Mouse (Mus musculus) lung, embryonic 16.5 days (tissue): ENCODE results near the gene Cped1. TPM values are rescaled to one million over a fixed set of nuclear protein-coding genes. Genes with fewer than 3 reads are reported as not detected.
A peak's percentile ranks its signal among the peaks of the same experiment; 100 is the strongest.

Experiments used
- ATAC-seq: fragments of 200-750 bp; cut with Nextera tagmentation; 2 replicates; pipeline ENCODE4 v1.8.0; 2017; ENCODE audit warnings: low read depth, mild to moderate bottlenecking, moderate library complexity
- H3K27ac ChIP-seq: fragments of 300-500 bp; sonication (generic); 2 replicates; pipeline ENCODE4 v1.5.1; 2014; ENCODE audit warnings: mild to moderate bottlenecking, control low read depth, low read length
- H3K27me3 ChIP-seq: fragments of 300-500 bp; sonication (generic); 2 replicates; pipeline ENCODE4 v1.6.1; 2014; ENCODE audit warnings: low read depth, low read length, mixed read lengths; ENCODE audit not compliant: control insufficient read depth, insufficient read depth
- H3K36me3 ChIP-seq: fragments of 300-500 bp; sonication (generic); 2 replicates; pipeline ENCODE4 v1.6.1; 2014; ENCODE audit warnings: low read length; ENCODE audit not compliant: control insufficient read depth, insufficient read depth
- H3K4me1 ChIP-seq: fragments of 300-500 bp; sonication (generic); replicated peaks from 2 replicates; pipeline ENCODE4 v1.6.1; 2014; ENCODE audit warnings: low read length, mixed read lengths; ENCODE audit not compliant: control insufficient read depth, insufficient read depth
- H3K4me2 ChIP-seq: fragments of 300-500 bp; sonication (generic); 2 replicates; pipeline ENCODE4 v1.6.1; 2014; ENCODE audit warnings: low read depth, low read length, control low read depth
- H3K4me3 ChIP-seq: fragments of 300-500 bp; sonication (generic); 2 replicates; pipeline ENCODE4 v1.5.1; 2014; ENCODE audit warnings: mild to moderate bottlenecking, low read length, control low read depth
- H3K9ac ChIP-seq: fragments of 300-500 bp; sonication (generic); 2 replicates; pipeline ENCODE4 v1.6.1; 2014; ENCODE audit warnings: low read length, control low read depth
- H3K9me3 ChIP-seq: fragments of 300-500 bp; sonication (generic); 2 replicates; pipeline ENCODE4 v1.6.1; 2016; ENCODE audit warnings: low read length; ENCODE audit not compliant: control insufficient read depth
- WGBS: fragments of 180-500 bp; shearing (Covaris S2); extraction: QIAGEN DNeasy Blood & Tissue Kit; methylation state at CpG from one replicate; pipeline ENCODE4 v1.1.7; 2014; 5-methylcytosine and 5-hydroxymethylcytosine counted together
- polyA plus RNA-seq: library from polyadenylated mRNA; unstranded; fragments of >200 nt; fragmentation: Nextera tagmentation; extraction: Ambion mirVana; gene quantifications from 2 replicates; pipeline ENCODE4 v1.2.1, GENCODE M21; 2015

Gene Cped1
- polyA plus RNA-seq, 1 experiment from 2014 or later, result 21.9 TPM

DNA sequence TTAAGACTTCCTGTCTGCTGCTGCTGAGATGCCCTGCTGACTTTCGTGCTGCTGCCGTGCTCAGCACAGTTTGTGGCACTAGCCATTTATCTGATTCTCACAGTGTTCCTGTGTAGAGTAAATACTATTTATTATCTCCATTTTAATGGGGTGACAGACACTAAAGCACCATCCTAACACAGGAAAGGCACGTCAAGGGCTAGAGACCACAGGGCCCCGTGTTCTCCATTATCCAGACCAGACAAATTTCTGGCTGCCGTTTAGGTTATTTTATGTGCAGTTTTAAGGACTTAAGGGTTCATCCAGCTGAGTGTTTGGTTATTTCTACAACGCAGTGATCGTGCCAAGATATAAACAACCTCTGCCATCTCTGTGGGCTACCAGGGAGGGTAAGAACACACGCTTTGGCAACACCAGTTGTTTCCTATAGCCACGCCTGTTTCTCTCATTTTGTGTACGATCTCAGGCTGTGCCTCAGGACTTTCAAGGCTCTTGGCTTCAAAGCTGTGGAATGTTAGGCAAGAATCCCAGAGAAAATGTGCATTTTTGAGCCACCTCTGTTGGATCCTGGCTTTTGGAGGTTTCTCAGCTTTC is 149.4 kb downstream of the Cped1 start:
- WGBS, result 33% methylated on average over 10 of the region's 10 CpGs
- no peaks in the 10 kb centered on the region; the same call in 1 of the 2 replicates for H3K4me1 ChIP-seq
- no peak overlapping the region for H3K9ac ChIP-seq
- ATAC-seq, result peak; percentile 78
- H3K9me3 ChIP-seq, result no peaks in the 10 kb centered on the region
- no peaks in the 10 kb centered on the region for H3K36me3 ChIP-seq
- H3K27ac ChIP-seq, result no peak overlapping the region
- no peak overlapping the region for H3K4me2 ChIP-seq
- H3K4me3 ChIP-seq, result no peak overlapping the region
- H3K27me3 ChIP-seq, result no peaks in the 10 kb centered on the region

GRCm38 (mm10) chr6:22136805-22137204 is 151.1 kb downstream of the Cped1 start:
- Histone ChIP-seq H3K9me3 (no peaks in the 10 kb centered on the region), H3K4me3 (no peak overlapping the region), H3K27ac (no peak overlapping the region), H3K4me1 (no peaks in the 10 kb centered on the region; the same call in 1 of the 2 replicates), H3K4me2 (no peak overlapping the region), H3K9ac (no peak overlapping the region), H3K27me3 (no peaks in the 10 kb centered on the region), H3K36me3 (no peaks in the 10 kb centered on the region)
- WGBS, result 53% methylated on average over 10 of the region's 10 CpGs
- no peak for ATAC-seq

DNA sequence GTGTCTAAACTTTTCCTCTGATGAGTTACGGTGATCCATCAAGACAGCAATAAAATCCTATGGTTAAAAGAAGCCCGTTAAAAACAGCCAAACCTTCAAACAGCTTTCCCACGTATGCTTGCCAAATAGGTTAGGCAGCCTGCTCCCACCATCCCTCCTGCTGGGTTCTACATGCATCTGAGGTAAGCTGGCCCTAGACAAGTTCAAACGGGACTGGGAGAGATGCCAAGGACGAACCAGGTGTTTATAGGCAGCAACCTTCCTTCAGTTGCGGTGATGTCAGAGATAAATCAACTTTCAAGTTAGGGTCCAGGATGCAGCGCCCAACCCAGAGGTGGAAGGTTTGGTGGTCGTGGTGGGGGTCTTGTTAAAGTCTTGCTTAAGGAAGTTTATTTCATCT is 155.1 kb downstream of the Cped1 start:
- Histone ChIP-seq H3K36me3 (no peaks in the 10 kb centered on the region; the same call in 1 of the 2 replicates), H3K9me3 (no peaks in the 10 kb centered on the region), H3K27ac (no peak overlapping the region), H3K9ac (no peak overlapping the region), H3K4me1 (no peaks in the 10 kb centered on the region), H3K4me3 (no peak overlapping the region), H3K4me2 (no peak overlapping the region), H3K27me3 (no peaks in the 10 kb centered on the region)
- ATAC-seq, result no peak
- WGBS, result 62% methylated on average over 8 of the region's 8 CpGs

GRCm38 (mm10) chr6:22147236-22147635 is 161.5 kb downstream of the Cped1 start:
- Histone ChIP-seq H3K4me3 (no peak overlapping the region), H3K27ac (no peak overlapping the region), H3K36me3 (peaks cover 2% of the 10 kb centered on the region; the same call in 1 of the 2 replicates), H3K9me3 (no peaks in the 10 kb centered on the region), H3K27me3 (no peaks in the 10 kb centered on the region), H3K4me1 (no peaks in the 10 kb centered on the region), H3K4me2 (no peak overlapping the region), H3K9ac (no peak overlapping the region)
- no peak for ATAC-seq
- 86% methylated on average over 4 of the region's 4 CpGs for WGBS

- WGBS, result 66% methylated on average over 2 of the region's 2 CpGs
- H3K9ac ChIP-seq, result no peak overlapping the region
- H3K4me2 ChIP-seq, result no peak overlapping the region
- no peak overlapping the region for H3K4me3 ChIP-seq
- H3K27me3 ChIP-seq, result no peaks in the 10 kb centered on the region
- H3K9me3 ChIP-seq, result no peaks in the 10 kb centered on the region
- no peak overlapping the region for H3K27ac ChIP-seq
- peaks cover 4% of the 10 kb centered on the region; the same call in 1 of the 2 replicates for H3K36me3 ChIP-seq
- no peaks in the 10 kb centered on the region for H3K4me1 ChIP-seq
- no peak for ATAC-seq
Measured at GRCm38 (mm10) chr6:22148511-22148910, 162.8 kb downstream of the Cped1 start.

DNA sequence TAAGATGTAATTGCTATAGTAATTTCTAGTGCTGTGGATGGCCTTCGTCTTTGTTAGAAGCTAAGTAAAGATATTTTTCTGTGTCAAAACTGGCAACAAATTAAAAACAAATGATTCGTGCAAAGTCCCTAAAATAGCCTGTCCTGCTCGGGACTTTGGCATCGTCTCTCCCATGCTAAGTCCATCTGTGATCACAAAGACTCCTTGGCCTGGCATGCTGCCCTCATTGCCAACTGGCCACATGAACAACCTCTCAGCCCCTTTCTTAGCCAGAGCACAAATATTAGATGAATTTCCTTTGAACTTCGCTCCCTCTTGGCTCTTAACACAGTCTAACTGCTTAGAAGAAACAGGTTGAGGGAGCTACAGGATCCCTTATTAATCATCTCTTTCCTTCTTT is 171.7 kb downstream of the Cped1 start:
- ATAC-seq, result no peak
- 37% methylated on average over 5 of the region's 5 CpGs for WGBS
- Histone ChIP-seq H3K27me3 (no peaks in the 10 kb centered on the region), H3K27ac (no peak overlapping the region), H3K4me2 (no peak overlapping the region), H3K9me3 (no peaks in the 10 kb centered on the region), H3K4me1 (no peaks in the 10 kb centered on the region), H3K36me3 (no peaks in the 10 kb centered on the region), H3K4me3 (no peak overlapping the region), H3K9ac (no peak overlapping the region)

GRCm38 (mm10) chr6:22161944-22162343 is 176.2 kb downstream of the Cped1 start:
- no peak for ATAC-seq
- WGBS, result 24% methylated on average over 1 of the region's 1 CpGs
- Histone ChIP-seq H3K4me2 (no peak overlapping the region), H3K27me3 (no peaks in the 10 kb centered on the region), H3K36me3 (no peaks in the 10 kb centered on the region), H3K9me3 (no peaks in the 10 kb centered on the region), H3K4me3 (no peak overlapping the region), H3K9ac (no peak overlapping the region), H3K4me1 (no peaks in the 10 kb centered on the region), H3K27ac (no peak overlapping the region)

DNA sequence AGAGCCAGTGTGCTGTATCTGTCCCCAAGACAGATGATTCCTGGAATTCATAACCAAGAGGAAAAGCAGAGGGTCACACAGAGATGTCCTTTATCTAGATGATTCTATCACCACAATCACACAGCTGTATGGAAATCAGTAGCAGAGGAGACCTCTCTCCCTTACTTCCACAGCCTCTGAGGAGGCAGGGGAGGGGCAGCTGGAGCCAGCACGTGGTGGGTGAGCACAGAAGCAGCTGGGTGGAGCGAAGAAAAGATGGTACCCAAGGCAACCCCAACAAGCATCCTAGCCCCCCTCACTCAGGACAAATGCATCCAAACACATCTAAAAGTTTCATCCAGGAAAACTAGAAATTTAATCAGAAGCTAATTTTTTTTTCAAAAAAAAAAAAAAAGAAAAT is 182.7 kb downstream of the Cped1 start:
- H3K36me3 ChIP-seq, result no peaks in the 10 kb centered on the region
- no peak overlapping the region for H3K27ac ChIP-seq
- H3K9ac ChIP-seq, result no peak overlapping the region
- H3K9me3 ChIP-seq, result no peaks in the 10 kb centered on the region
- no peak overlapping the region for H3K4me2 ChIP-seq
- H3K4me1 ChIP-seq, result no peaks in the 10 kb centered on the region
- no peak overlapping the region for H3K4me3 ChIP-seq
- H3K27me3 ChIP-seq, result no peaks in the 10 kb centered on the region
- ATAC-seq, result no peak
- 58% methylated on average over 2 of the region's 2 CpGs for WGBS

DNA sequence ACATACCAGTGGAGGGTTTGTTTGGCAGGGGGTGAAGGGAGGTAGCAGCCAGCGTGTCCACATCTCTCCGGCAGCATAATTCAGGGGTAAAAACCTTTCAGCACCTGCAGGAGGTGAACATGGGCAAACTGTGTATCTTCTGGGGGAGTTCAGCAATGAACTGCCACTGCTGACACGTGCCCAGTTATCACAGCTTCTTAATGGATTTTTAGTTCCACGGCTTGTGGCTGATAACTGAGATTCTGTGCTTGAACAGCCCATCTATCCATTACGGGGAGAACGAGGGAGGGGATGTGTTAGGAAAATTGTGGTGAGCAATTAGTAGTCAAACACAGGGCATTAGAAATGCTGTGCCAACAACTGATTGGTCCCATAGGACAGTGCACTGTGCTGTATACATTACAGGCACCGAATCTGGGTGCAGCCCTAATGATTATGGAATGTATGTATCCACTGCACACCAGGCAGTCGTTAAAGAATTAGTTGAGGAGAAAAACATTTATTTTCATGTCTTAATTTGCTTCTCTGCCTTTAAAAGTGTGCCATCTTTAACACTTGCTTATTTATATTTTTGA is 193.1 kb downstream of the Cped1 start:
- Histone ChIP-seq H3K27ac (no peak overlapping the region), H3K4me1 (no peaks in the 10 kb centered on the region), H3K27me3 (no peaks in the 10 kb centered on the region), H3K9ac (no peak overlapping the region), H3K9me3 (no peaks in the 10 kb centered on the region), H3K4me2 (no peak overlapping the region), H3K36me3 (no peaks in the 10 kb centered on the region), H3K4me3 (no peak overlapping the region)
- no peak for ATAC-seq
- WGBS, result 66% methylated on average over 8 of the region's 8 CpGs
